Mouse (Mus musculus): ENCODE measurements around the gene Apba2.

DNA sequence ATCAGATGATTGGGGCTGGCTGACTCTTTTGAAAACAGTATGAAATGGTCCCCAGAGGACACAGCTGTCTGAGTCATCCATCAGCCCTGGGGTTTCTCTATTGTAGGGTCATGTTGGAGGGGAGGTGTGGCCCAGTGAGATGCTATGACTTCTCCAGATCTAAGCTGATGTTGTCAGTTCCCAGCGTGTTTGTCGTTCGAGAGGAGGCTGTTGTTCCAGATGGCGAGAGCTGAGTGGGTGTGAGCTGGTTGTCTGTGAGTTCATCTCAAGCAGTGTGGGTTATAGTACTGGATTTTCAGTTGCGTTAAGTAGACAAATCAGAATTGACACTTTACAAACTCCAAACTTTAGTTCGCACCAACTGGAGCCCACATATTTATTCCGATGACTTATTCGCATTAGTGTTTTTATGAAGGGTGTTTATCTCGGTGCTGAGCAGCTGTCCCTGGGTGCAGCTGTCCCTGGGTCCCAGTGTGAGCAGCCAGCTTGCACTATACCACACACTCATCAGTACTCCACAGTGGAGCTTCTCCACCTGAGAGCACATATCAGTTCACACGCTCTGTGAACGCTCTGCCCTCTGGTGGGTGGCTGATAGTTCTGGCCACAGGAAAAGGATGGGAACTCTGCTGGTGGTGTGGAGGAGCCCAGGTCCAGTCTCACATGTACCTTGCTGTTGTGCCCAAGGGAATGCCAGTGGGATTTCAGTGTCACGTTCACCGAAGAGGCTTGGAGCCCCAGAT, 208.2 kb downstream of the Apba2 start:
- TF ChIP-seq CTCF (IDR thresholded peaks at IDR 0.05; ENCODE audit: control insufficient read depth, insufficient read depth, low read length) (no peak), POLR2A (IDR thresholded peaks at IDR 0.05; ENCODE audit: borderline replicate concordance, control insufficient read depth, low read depth, low read length) (no peak)

All from bone marrow, adult 2 months (tissue).